Mouse (Mus musculus): ENCODE measurements around the gene Antxr1.
"Not testable (repeated sequence)": the region's sequence is repeated elsewhere in the genome, so short reads cannot be mapped to it uniquely, and the experiment has no call there.

Gene Antxr1

DNA sequence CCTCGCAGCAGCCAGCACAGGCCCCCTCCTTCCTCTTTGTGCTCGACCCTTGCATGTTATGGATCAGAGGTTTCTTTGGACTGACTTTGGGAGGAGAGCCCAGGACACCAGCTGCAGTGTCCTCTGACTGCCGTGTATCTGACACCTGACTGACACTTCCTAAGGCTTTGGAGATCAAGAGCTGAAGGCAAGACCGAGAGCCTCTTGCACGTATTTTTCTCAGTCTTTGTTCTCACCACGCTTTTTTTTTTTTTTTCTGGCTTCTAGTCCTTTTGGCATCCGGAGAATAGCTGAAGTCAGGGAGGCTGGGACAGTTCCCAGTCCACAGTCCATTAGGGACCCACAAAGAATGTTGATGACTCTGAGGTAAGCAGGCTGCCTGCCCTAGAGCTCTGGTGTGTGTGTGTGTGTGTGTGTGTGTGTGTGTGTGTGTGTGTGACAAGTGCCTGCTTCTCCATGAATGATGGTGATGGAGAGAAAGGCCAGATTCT is 233.2 kb downstream of the Antxr1 start:
- no peak for DNase-seq (ENCODE audit: low spot score in 2 of 2)

DNA sequence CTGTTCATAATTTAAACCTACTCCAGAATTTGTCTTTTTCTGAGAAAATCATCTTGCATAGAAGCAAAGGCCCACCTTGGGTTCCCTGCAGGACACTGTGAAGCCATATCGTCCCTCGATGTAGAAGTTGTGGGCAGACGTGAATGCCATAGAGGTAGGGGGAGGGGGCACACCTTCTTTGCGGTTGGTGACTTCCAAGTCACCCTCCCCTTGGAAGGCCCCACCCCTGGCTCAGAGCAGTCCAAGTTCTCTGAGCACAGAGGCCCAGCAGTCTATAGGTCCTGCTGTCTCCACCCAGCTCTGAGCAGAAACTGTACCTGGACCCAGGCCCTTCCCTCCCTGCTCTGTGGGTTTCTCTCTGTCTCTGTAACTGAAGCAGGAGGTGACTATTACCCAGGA is 233.7 kb downstream of the Antxr1 start:
- no peak for DNase-seq (ENCODE audit: low spot score in 2 of 2)

DNA sequence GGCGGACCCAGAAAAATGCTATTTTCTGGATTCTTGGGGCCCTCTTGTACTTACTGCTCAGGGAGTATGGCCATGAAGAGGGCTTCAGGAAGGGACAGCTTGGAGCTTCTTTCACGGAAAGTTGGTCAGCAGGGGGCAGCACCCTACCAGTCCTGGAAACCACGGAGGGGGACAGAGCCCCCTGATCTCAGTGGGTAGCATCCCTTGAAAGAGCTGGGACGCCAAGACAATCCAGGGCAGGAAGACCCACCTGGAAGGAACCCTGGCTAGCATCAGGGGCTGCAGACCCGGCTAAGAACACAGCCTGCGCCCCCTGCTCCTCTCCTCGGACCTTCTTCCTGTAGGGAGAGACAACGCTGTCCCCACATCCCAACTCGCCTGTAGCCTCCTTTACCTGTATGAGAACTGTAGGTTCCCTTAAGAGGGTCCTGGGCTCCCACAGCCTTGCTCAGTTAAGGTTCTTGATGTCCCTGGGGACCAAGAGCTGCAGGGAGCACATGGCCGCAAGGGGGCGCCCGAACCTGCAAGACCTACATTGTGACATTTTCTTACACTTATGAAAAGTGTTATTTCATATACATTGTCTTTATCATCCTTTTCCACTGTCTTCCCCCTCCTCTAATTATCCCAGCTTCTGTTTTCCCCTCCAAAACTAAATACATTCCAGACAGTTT is 234.2 kb downstream of the Antxr1 start:
- DNase-seq (ENCODE audit: low spot score in 2 of 2) = peak; percentile 73 to 87

DNA sequence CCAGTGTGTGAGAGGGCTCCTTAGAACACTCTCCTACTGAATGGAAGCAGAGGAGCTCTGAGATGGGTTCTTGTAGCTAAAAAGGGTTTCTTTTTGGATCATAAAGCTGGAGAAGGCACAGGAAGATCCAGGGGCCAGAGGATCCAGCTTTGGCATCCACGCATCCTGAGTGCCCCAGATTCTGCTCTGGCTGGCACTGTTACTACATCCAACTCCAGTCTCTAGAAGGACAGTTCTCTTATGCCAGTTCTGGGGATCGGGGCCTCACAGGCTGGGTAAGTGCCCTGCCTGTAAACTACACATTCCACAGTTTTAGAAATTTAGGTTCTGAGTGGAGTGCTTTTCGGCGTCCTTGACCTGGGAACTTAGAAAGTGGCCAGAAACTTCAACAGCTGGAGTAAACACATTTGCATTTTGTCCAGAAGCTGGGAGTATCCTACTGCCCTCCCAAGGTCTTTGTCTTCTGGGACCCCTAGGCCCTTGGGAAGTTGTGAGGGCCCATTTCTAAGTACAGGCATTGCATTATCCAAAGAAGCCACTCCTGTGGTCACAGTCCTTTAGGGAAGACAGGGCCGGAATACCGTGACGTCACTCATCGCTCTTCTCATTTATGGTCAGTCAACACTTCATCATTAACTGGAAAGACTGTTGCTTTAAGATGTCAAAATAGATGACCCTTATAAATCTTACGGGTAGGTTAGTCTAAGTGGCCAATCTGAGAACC is 235.2 kb downstream of the Antxr1 start:
- DNase-seq (ENCODE audit: low spot score in 2 of 2) = no peak

DNA sequence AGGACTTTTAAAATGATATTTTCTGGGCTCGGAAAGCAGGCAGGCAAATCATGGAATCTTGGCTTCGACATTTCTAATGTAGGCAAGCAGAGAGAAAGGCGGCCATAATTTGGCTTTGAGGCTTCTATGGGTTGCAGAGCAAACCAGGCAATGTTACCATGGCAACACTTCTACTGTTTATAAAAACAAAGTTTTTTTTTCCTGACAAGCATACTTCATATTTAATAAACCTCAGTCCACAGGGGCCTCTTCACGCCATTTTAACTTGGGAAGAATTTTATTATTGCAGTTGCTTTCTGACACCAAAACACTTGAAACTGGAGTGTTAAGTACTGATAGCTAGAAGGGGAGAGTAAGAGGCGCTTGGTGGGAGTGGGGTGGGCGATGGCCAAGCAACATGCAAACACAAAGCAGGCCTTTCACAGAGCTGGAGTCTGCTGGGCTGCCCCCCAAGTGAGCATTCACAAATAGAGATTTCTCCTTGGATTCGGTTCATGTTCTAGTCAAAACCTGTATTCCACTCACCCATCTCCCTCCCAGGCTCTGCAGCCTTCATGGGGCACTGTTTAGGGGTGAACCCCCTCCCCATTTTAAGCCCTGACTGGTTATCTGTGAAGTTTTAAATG is 235.8 kb downstream of the Antxr1 start:
- no peak for DNase-seq (ENCODE audit: low spot score in 2 of 2)

DNA sequence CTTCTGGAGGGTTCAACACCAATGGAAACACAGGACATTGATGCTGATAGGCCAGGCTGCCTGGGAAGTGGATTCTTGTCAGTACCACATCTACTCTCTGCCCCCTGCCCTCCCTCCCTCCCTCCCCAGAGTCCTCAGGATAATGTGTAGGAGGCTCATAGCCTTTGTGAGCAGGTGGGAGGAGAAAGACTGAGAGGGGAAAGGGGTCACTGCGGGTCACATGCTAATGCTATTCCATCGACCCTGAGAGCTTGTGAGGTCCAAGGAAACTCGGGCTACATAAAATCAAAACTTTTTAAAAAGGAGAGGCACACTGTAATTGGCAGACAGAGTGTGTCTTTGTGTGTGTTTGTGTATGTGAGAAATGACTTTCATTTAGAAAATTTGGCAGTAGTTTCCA is 236.4 kb downstream of the Antxr1 start:
- no peak for DNase-seq (ENCODE audit: low spot score in 2 of 2)

DNA sequence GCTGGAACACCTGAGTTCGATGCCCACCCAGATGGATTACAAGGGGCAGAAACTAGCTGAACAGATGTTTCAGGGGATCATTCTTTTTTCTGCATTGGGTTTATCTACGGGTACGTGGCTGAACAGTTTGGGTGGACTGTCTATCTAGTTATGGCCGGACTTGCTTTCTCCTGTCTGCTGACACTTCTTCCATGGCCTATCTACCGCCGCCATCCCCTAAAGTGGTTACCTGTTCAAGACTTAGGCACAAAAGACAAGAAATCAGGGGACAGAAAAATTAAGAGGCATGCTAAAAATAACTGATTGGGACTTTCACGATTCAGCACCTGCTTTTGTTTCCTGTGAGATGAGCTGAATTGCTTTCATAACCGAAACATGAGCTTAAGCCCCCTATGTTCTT is 242.0 kb downstream of the Antxr1 start:
- DNase-seq (ENCODE audit: low spot score in 2 of 2) = not testable (repeated sequence)

DNA sequence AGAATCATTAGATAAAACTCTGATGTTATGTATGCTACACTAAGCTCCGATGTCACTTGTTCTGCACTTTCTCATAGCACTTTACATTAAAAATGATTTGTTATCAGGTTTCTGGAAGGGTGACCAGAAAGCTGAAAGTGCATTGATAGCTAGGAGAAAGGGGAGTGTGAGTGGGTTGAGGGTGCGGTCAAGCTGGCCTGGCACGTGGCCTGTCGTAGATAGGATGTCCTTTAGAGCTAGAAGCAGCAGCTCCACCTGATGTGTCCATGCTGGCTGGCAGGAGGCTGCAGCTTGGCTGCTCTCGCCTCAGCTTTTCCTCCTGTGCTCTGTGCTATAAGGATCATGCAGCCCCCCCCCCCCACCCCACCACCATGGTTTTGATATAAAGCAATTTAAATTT is 243.1 kb downstream of the Antxr1 start:
- DNase-seq (ENCODE audit: low spot score in 2 of 2) = no peak

DNA sequence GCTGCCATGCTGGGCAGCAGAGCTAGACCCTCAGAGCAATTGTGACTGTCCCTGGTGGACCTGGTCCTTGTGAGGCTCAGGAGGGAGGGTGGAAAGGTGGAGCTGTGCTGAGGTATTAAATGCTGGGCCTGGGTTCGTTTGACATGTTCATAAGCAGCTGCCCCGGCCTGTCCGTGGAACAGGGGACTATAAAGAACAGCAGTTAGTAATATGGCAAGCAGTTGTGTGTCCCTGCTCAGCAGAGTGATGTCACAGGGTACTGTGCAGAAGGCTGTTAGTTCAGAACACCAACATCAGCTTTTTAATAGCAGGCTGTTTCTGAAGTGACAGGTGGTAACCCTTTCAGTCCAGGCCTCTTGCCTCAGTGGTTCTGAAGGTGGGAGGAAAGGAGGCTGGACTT is 244.7 kb downstream of the Antxr1 start:
- DNase-seq (ENCODE audit: low spot score in 2 of 2) = no peak

DNA sequence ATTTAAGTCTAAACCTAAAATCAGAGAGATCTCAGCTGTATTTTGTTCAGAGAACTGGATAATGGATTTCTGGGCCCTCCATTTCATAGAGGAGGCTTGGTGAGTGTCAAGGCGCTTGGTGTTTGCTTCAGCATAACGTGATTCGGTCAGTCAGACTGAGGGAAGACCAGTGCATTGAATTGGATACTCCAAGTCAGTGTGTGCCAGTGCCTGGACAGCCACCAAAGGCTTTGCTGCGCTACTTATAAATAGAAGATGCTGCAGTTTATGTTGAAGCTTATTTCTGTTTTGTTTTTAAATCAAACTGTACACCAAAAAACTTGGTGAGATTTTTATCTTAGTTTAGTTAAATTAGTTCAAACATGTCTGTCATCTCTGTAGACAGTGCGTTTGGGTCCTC is 247.3 kb downstream of the Antxr1 start:
- DNase-seq (ENCODE audit: low spot score in 2 of 2) = no peak

DNA sequence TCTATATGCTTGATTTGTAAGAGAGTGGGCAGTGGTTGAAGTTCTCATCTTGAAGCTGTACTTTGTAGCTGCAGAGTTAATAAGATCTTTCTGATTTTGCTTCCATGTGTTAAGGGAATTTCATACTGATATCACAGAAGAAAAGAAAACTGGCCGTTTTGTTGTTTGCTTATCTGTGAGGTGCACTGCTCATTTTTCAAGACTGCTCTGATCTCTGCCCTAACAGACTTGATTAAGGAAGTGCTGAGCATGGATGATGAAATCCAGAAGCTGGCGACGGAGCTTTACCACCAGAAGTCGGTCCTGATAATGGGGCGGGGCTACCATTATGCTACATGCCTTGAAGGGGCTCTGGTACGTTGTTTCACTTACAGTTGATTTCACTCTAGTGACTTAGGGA is 250.6 kb downstream of the Antxr1 start:
- DNase-seq (ENCODE audit: low spot score in 2 of 2) = no peak

Data from natural killer cell, adult 2 months (primary cell).